Mouse (Mus musculus): ENCODE data around the gene Ermap.

Gene Ermap

DNA sequence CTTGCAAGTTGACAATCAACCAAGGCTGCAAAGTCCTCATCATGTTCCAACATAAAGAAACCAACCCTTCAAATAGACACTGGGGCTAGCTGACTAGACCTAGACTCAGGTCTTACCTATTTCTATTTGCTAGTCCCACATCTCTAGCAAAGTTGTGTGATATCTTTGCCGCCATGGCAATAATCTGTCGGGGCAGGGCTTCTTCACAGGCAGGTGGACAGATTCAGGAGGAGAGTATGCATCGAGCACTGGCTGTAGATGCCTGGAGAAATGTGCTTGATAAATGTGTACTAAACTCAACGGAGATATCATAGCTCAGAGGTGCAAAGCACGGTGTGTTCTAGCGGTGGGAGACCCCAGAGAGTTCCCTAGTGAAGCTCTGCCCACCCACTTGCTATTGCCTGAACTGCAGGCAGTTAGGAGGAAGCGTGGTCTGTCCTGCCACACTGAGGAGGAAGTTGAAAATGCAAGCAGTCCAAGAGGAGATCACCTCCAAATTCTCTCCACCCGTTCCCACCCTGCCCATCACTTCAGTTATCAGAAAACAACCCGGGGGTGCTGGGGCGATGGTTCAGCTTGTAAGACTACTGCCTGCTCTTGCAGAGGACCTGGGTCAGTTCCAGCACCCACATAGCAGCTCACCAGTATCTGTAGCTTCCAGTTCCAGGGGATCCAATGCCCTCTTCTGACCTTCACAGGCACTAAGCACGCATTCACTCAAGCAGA, 1.6 kb downstream of the Ermap start:
- no peak for DNase-seq (ENCODE audit: low spot score in 2 of 2)

DNA sequence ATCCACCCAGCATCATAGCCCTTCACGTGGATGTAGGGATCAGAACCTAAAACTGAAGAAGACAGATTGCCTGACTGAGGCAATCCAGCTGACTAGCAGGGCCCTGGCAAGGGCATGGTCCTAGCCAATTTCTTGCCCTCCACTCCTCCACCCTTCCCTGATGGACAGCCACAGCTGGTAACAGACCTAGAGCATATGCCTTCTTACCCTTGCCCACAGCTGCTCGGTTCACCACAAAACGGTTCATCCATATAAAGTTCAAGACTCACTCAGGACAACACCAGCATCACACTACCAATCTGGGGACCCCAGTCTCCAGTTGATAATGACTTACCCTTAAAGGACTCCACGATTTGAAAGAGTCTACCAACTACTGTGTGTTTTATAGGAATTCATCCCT, 4.0 kb downstream of the Ermap start:
- DNase-seq (ENCODE audit: low spot score in 2 of 2) = no peak

DNA sequence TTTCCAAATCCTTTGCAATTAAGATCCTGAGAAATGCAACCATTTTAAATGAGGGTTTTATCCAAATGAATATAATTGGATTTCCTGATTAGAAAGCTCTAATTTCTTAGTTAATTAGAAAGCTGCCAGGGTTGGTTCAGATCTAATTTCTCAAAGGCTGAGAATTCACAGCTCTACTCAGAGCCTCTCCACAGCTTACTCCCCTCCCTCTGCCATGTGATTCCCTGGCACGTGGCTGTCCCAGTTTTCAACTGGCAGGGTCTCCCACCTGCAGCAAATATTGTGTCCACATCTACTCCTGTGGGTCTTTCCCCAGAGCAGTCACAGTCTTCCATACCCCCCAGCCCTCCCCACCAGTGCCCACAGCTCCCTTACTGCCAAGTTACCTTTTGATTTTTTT, 6.3 kb downstream of the Ermap start:
- DNase-seq (ENCODE audit: low spot score in 2 of 2) = no peak

GRCm38 (mm10) chr4:119181456-119181855, 8.4 kb downstream of the Ermap start:
- peak in 1 of 2 experiments; percentile 73 for DNase-seq (ENCODE audit: low spot score in 2 of 2)

GRCm38 (mm10) chr4:119180133-119180707, 9.6 kb downstream of the Ermap start:
- DNase-seq (ENCODE audit: low spot score in 2 of 2) = no peak

GRCm38 (mm10) chr4:119178331-119178730, 11.5 kb downstream of the Ermap start:
- no peak for DNase-seq (ENCODE audit: low spot score in 2 of 2)

- no peak for DNase-seq (ENCODE audit: low spot score in 2 of 2)
These were observed 12.1 kb downstream of the Ermap start for GRCm38 (mm10) chr4:119177702-119178101.

DNA sequence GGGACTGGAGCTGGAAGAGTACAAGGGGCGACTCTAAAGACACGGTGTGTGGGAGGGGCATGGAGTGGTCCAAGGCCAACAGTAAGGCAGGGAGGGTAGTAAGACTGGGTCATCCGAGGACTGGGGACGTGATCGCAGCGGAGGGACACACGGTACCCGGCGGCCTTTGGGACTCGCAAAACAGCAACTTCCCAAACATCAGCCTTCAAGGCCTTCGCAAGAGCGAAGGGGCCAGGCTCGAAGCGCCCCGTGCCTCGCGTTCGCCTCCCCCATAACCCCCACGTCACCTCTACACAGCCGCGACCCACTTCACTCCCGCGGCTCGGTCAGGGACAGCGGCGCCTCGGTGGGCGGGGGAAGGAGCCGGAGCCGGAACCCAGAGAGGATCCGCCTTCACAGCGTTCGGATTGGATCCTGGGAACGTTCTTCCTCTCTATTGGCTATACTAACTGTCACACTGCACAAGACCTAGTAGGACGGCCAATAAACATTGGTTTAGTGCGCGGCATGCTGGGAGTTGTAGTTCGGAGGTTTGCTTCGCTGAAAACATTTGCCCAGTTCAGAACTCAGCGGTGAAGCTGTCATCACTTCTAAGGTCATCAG, 15.9 kb downstream of the Ermap start, which contains the start of gene Zfp691:
Gene Zfp691 (minus strand): TSS at position 345 of the 603 bp plus-strand sequence.
- DNase-seq (ENCODE audit: low spot score in 2 of 2) = peak; percentile 92 to 93

DNA sequence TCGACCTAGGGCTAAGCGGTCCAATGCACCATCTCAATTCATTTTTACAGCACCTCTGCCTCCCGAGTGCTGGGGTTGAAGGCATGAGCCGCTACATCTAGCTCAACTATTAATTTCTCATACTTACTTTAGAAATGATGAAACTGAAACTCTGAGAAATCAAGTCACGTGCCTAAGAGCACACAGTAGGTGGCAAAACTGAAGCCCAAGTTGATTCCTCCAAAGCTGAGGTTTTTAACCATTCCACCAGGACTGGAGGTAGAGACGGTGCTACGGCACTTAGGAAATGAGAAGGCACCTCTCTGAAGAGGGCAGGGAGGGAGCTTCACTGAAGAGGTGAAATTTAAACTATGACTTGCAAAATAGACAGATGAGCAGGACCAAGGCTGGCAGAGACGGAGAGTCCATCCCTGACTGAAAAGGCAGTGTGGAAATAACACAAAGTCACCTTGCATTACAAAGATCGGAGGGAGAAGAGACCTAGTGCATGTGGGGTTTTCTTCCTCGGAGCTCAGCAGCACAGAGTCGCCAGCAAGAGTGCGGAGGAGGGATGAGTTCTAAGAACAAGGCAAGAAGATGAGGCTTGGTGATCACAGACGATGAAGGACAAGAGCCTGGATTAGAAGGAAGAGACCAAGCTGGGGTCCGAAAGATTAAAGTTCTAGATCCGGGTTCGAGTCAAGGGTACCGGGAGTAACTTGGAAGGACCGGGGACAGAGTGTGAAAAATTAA, 16.7 kb downstream of the Ermap start:
- DNase-seq (ENCODE audit: low spot score in 2 of 2) = no peak

DNA sequence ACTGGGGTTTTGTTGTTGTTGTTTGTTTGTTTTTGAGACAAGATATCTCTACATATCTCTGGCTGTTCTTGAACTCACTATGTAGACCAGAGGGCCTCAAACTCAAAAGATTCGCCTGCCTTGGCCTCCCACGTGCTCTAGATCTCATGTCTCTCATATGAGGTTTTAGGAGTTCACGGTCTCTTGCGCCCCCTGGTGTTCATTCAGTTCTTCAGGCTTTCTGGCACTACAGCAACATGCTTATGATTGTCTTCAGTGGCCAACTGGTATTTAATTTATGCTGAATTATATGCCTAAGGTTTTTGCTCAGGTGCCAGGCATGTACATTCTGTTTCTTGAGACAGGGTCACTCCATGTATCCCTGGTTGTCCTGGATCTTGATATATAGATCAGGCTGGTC, 22.1 kb downstream of the Ermap start:
- peak; percentile 80 to 89 for DNase-seq (ENCODE audit: low spot score in 2 of 2)

DNA sequence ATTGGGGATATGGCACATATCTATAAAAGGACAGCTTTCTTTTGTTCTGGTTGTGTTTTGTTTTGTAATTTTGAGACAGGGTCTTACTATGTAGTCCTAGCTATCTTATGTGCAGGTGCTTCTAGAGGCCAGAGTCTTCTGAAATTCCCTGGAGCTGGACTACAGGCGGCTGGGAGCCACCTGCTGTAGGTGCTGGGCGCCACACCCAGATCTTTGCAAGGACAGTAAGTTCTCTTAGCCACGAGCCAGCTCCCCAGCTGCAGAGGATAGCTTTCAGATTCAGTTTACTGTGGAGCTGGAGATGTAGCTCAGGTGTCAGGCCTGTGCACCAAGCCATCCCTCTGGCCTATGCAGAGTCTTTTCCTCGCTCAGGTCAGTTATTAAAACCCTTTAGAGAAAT, 22.7 kb downstream of the Ermap start:
- no peak for DNase-seq (ENCODE audit: low spot score in 2 of 2)

DNA sequence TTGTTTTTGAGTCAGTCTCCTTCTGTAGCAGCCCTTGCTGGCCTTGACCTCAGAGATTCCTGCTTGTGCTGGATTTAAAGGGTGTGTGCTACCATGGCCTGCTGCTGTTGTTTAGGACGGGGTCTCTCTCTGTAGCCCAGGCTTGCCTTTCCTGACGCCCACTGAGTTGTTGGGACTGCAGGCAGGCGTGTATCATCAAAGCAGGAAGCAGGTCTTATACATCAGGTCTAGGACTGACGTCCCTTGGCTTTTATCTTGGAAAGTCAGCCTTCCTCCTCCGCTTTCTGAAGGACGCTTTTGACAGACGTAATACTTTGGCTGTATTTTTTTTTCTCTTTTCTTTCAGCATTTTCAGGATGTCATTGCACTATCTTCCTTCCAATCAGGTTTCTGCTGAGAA, 23.9 kb downstream of the Ermap start:
- DNase-seq (ENCODE audit: low spot score in 2 of 2) = no peak

GRCm38 (mm10) chr4:119162990-119163389, 26.8 kb downstream of the Ermap start:
- DNase-seq (ENCODE audit: low spot score in 2 of 2) = no peak

DNA sequence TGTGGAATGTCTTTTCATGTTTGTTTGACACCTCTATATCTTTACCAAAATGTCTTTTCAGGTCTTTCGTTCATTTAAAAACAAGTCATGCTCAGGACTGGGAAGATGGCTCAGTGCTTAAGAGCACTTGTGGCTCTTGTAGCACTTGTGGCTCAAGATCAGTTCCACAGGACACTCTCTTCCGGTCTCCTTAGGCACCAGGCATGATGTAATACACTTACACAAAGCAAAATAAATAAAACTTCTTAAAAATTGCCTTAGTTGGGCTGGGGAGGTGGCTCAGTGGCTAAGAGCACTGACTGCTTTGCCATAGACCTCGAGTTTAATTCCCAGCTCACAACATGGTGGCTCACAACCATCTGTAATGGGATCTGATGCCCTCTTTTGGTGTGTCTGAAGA, 28.5 kb downstream of the Ermap start:
- DNase-seq (ENCODE audit: low spot score in 2 of 2) = no peak

GRCm38 (mm10) chr4:119157891-119158290, 31.9 kb downstream of the Ermap start:
- DNase-seq (ENCODE audit: low spot score in 2 of 2) = no peak

- DNase-seq (ENCODE audit: low spot score in 2 of 2) = peak; percentile 45 to 70
These were observed 32.6 kb downstream of the Ermap start for GRCm38 (mm10) chr4:119157186-119157585.

- no peak for DNase-seq (ENCODE audit: low spot score in 2 of 2)
These were observed 41.1 kb downstream of the Ermap start for GRCm38 (mm10) chr4:119148741-119149140.

DNA sequence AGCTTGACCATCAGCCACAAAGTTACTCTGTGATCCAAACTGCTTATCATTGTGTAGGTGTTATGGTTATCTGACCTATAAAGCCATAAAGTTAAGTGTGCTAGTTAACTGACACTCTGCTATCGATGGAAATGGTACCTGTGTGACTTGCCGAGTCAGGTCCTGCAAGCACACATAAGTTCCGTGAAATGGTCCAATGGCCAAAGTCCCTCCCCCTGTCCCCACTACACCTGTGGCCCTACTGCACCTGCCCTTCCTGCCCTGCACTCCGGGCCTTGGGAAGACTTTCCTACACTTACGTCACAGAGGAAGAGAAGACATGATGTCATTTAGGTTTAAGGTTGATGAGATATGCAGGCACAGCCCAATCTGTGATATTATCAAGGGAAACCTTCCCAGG, 42.5 kb downstream of the Ermap start:
- no peak for DNase-seq (ENCODE audit: low spot score in 2 of 2)

DNA sequence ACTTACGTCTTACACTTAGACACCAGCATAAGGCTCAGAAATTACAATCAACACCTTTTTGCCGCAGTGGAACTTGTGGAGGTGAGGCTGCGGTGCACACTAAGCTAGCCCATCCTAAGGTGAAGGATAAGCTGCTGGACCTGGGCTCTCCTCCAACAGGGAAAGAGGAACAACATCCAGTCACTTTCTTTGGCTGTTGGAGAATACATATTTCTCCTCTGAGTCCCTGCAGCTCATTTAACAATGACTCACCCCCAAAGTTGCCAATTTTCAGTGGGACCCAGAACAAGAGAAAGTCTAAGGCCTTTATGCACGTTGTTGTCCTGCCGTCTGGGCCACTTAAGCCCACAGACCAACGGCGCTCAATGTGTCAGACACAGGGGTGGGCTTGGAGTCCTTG, 43.0 kb downstream of the Ermap start:
- no peak for DNase-seq (ENCODE audit: low spot score in 2 of 2)

GRCm38 (mm10) chr4:119142230-119142871, 47.5 kb downstream of the Ermap start:
- peak in 1 of 2 experiments; percentile 48 for DNase-seq (ENCODE audit: low spot score in 2 of 2)

GRCm38 (mm10) chr4:119141191-119141590, 48.6 kb downstream of the Ermap start:
- no peak for DNase-seq (ENCODE audit: low spot score in 2 of 2)

DNA sequence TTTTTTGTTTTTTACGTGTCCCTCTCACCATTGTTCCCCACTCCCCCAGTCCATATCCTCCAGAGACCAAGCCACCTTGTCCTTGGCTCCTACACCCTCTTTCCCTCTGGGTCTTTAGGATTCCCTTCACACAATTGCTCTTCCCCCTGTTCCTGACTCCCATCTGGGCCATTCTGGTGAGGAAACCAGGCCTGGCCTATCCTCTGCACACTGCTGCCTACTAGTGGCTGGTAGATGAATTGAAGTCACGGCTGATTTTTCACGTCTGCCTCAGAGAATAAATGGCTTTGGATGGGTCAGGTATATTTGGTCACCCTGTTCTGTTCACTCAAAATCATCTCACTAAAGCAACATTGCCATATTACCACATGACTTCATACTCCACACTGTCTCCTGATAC, 49.7 kb downstream of the Ermap start:
- DNase-seq (ENCODE audit: low spot score in 2 of 2) = peak; percentile 30 to 56
